Mouse (Mus musculus) adrenal gland, adult 18-20 months (tissue): ENCODE measurements at regions not wholly inside any gene's neighbourhood (a gene's known extent, or its start where the extent isn't known, plus 50 kb on each side); places are given as distances from the start of the nearest gene placed in this dataset.

ENCODE experiments used
- DNase-seq, 2 experiments: peaks; one replicate each; pipeline ENCODE4 v3.0.0; 2021 to 2022; ENCODE audit warnings: low spot score in 2 of 2
- microRNA-seq, 2 experiments: library from miRNA; unstranded; fragments of <30 nt; microRNA quantifications; one replicate each; pipeline ENCODE4 v1.2.0; 2021; ENCODE audit warnings: borderline number of aligned reads in 2 of 2

DNA sequence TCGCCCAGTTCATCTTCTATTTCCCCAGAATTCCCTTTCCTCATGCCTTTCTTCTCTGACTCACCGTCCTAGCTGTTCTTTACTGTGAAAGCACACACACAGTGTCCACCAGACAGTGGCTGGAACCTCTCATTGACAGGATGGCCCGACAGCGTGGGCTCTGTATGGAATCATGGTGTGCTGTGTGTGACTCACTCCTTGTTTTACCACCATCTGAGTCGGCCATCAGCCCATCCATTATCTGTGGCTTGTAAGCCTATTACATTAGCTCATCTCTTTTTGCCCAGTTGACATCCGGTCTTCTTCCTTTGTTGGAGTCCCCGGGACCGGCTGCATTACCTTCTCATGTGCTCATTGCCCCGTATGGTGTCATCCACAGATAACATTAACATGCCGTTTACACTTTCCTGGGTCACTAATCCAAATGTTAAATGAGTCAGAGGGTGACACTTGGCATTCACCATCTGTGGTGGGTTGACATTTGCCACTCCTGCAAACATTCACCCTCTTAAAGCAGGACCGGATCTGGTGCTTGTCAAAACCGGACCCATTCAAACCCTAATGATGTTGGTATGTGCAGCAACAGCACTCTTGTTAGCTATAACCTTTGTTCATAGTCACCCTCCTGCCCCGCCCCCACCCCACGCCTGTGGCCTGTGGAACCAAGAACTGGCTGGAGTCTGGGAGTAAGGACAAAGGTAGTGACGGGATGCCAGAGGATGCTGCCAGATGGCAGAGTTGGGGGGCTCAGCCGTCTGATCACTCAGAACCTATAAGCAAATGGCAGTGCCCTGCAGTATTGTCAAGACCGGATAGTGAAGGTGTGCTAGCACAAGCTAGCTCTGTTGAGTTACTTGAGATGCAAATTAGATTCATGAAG is 113.7 kb upstream of the Gm10131 start:
- no peak for DNase-seq

DNA sequence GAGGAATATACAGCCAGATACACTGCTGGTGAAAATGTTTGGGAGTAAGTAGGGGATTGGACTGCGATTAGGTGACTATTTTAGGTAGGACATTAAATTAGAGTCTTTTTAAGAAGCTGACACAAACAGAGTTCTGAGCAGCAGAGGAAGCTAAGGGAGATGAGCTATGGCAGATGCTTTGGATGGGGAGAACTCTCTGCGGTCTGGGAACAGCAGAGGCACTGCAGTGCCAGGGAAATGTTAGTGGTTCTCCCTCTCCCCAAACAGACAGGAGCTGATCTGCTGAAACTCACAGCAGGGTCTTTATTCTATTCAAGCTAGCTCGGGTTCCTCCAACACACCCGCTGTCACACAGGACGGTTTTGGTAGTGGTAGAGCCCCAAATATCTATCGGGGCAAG is 110.7 kb upstream of the Gm10131 start:
- no peak for DNase-seq

Small RNA genes lying in the stretch of these regions (microRNA-seq; reads per million reads assigned to microRNA genes)
- gene Gm23177 = 0 reads per million in 2 experiments
